Mouse (Mus musculus): ENCODE results near the gene Pepd.

- TF ChIP-seq CTCF (IDR thresholded peaks at IDR 0.05; ENCODE audit: control insufficient read depth, insufficient read depth, insufficient read length) (no peak), MYOG (IDR thresholded peaks at IDR 0.05; ENCODE audit: control insufficient read depth, extremely low read depth, insufficient read length) (no peak), CEBPB (IDR thresholded peaks at IDR 0.05; ENCODE audit: low read depth) (no peak), USF1 (IDR thresholded peaks at IDR 0.05; ENCODE audit: low read depth) (no peak)
Observed at GRCm38 (mm10) chr7:34955295-34955694, 43.1 kb downstream of the Pepd start.

Data from C2C12 (cell line).